Mouse (Mus musculus) adrenal gland, postnatal 10 days (tissue): Measurements from ENCODE around the gene Dusp8. TPM values are rescaled to one million over a fixed set of nuclear protein-coding genes. Genes with fewer than 3 reads are reported as not detected.
A peak's percentile ranks its signal among the peaks of the same experiment; 100 is the strongest.

Experiments used
- DNase-seq: peaks from one replicate; pipeline ENCODE4 v3.0.0; 2021; ENCODE audit warnings: mixed read lengths
- total RNA-seq, 2 experiments: library from RNA; stranded (reverse); gene quantifications; 2 replicates each; pipeline ENCODE4 v1.2.3; 2021

Gene Dusp8
- total RNA-seq, 2 experiments from 2014 or later, result 7.6 to 11.4 TPM

- DNase-seq, result no peak
Observed at GRCm38 (mm10) chr7:142086159-142086905, 9.3 kb downstream of the Dusp8 start.

GRCm38 (mm10) chr7:142084820-142085219 is 10.8 kb downstream of the Dusp8 start:
- DNase-seq, result peak; percentile 94

- DNase-seq, result peak; percentile 33
Observed at GRCm38 (mm10) chr7:142084395-142084794, 11.2 kb downstream of the Dusp8 start.

- peak; percentile 45 for DNase-seq
Observed at GRCm38 (mm10) chr7:142083588-142084317, 11.9 kb downstream of the Dusp8 start.

- no peak for DNase-seq
Observed at GRCm38 (mm10) chr7:142082607-142083006, 13.0 kb downstream of the Dusp8 start.

- DNase-seq, result no peak
Observed at GRCm38 (mm10) chr7:142082179-142082578, 13.5 kb downstream of the Dusp8 start.

GRCm38 (mm10) chr7:142081736-142082135 is 13.9 kb downstream of the Dusp8 start:
- DNase-seq, result no peak

- no peak for DNase-seq
Observed at GRCm38 (mm10) chr7:142080876-142081275, 14.8 kb downstream of the Dusp8 start.

GRCm38 (mm10) chr7:142079365-142079764 is 16.3 kb downstream of the Dusp8 start:
- no peak for DNase-seq

- no peak for DNase-seq
Observed at GRCm38 (mm10) chr7:142077138-142077537, 18.5 kb downstream of the Dusp8 start.

- DNase-seq, result no peak
Observed at GRCm38 (mm10) chr7:142074146-142074886, 21.3 kb downstream of the Dusp8 start.

- no peak for DNase-seq
Observed at GRCm38 (mm10) chr7:142071717-142072116, 23.9 kb downstream of the Dusp8 start.

- DNase-seq, result no peak
Observed at GRCm38 (mm10) chr7:142071212-142071578, 24.4 kb downstream of the Dusp8 start.

- peak; percentile 85 for DNase-seq
Observed at GRCm38 (mm10) chr7:142070458-142071211, 25.0 kb downstream of the Dusp8 start.

GRCm38 (mm10) chr7:142068429-142068828 is 27.2 kb downstream of the Dusp8 start:
- no peak for DNase-seq

- DNase-seq, result peak; percentile 95
Observed at GRCm38 (mm10) chr7:142060931-142061565, 34.6 kb downstream of the Dusp8 start, which contains the start of gene Mob2. Mob2 (minus strand) TSS chr7:142061065.

- DNase-seq, result no peak
Observed at GRCm38 (mm10) chr7:142060185-142060930, 35.3 kb downstream of the Dusp8 start.

- DNase-seq, result no peak
Observed at GRCm38 (mm10) chr7:142059024-142059423, 36.6 kb downstream of the Dusp8 start.

- peak; percentile 56 for DNase-seq
Observed at GRCm38 (mm10) chr7:142057121-142057520, 38.5 kb downstream of the Dusp8 start.

- DNase-seq, result no peak
Observed at GRCm38 (mm10) chr7:142056601-142057061, 39.0 kb downstream of the Dusp8 start.

- peak; percentile 67 for DNase-seq
Observed at GRCm38 (mm10) chr7:142055431-142055830, 40.2 kb downstream of the Dusp8 start.
